Mouse (Mus musculus) MEL-GATA-1-ER (cell line): ENCODE data around the gene Slc22a18.

Experiments used
- DNase-seq: peaks from one replicate; pipeline ENCODE4 v3.0.0-alpha.2; 2012; ENCODE audit warnings: low read depth; ENCODE audit errors: extremely low read depth

Slc22a18 gene

GRCm38 (mm10) chr7:143473347-143474101 is at the start of gene Slc22a18:
TSS of gene Slc22a18 (plus strand) at chr7:143473736.
- peak; percentile 88 for DNase-seq

- DNase-seq = no peak
Measured at GRCm38 (mm10) chr7:143428142-143428813, 45.3 kb upstream of the Slc22a18 start.

GRCm38 (mm10) chr7:143428814-143429499 is 44.6 kb upstream of the Slc22a18 start:
- DNase-seq = no peak

GRCm38 (mm10) chr7:143432631-143433030 is 40.9 kb upstream of the Slc22a18 start:
- DNase-seq = no peak

- no peak for DNase-seq
Measured at GRCm38 (mm10) chr7:143433331-143433730, 40.2 kb upstream of the Slc22a18 start.

GRCm38 (mm10) chr7:143437231-143437893 is 36.2 kb upstream of the Slc22a18 start:
- DNase-seq = no peak

- no peak for DNase-seq
Measured at GRCm38 (mm10) chr7:143437894-143438581, 35.5 kb upstream of the Slc22a18 start.

- DNase-seq = no peak
Measured at GRCm38 (mm10) chr7:143438965-143439364, 34.6 kb upstream of the Slc22a18 start.

- DNase-seq = no peak
Measured at GRCm38 (mm10) chr7:143444580-143444954, 29.0 kb upstream of the Slc22a18 start.

- no peak for DNase-seq
Measured at GRCm38 (mm10) chr7:143444955-143445648, 28.4 kb upstream of the Slc22a18 start.

- no peak for DNase-seq
Measured at GRCm38 (mm10) chr7:143445651-143446460, 27.7 kb upstream of the Slc22a18 start.

- DNase-seq = no peak
Measured at GRCm38 (mm10) chr7:143447130-143447529, 26.4 kb upstream of the Slc22a18 start.

GRCm38 (mm10) chr7:143458963-143459331 is 14.6 kb upstream of the Slc22a18 start:
- no peak for DNase-seq

- no peak for DNase-seq
Measured at GRCm38 (mm10) chr7:143459332-143460211, 14.0 kb upstream of the Slc22a18 start.

- DNase-seq = no peak
Measured at GRCm38 (mm10) chr7:143460217-143460834, 13.2 kb upstream of the Slc22a18 start.

GRCm38 (mm10) chr7:143460874-143461273 is 12.7 kb upstream of the Slc22a18 start, which contains the start of gene Cdkn1c:
TSS of gene Cdkn1c (minus strand) at chr7:143461050.
- peak; percentile 62 for DNase-seq

GRCm38 (mm10) chr7:143461294-143461870 is 12.2 kb upstream of the Slc22a18 start:
- DNase-seq = no peak

GRCm38 (mm10) chr7:143461920-143462319 is 11.6 kb upstream of the Slc22a18 start:
- no peak for DNase-seq
